Mouse (Mus musculus): ENCODE results near the gene Hoxd11.

Hoxd11 gene

GRCm38 (mm10) chr2:74680561-74681398 is 1.4 kb downstream of the Hoxd11 start:
- no peak for DNase-seq (ENCODE audit: inconsistent age in 2 of 2, low spot score in 1 of 2)

GRCm38 (mm10) chr2:74681594-74682531 is 2.5 kb downstream of the Hoxd11 start:
- DNase-seq (ENCODE audit: inconsistent age in 2 of 2, low spot score in 1 of 2): peak in 1 of 2 experiments; percentile 56

GRCm38 (mm10) chr2:74682796-74683195 is 3.4 kb downstream of the Hoxd11 start:
- no peak for DNase-seq (ENCODE audit: inconsistent age in 2 of 2, low spot score in 1 of 2)

GRCm38 (mm10) chr2:74683471-74683951 is 4.2 kb downstream of the Hoxd11 start:
- no peak for DNase-seq (ENCODE audit: inconsistent age in 2 of 2, low spot score in 1 of 2)

- DNase-seq (ENCODE audit: inconsistent age in 2 of 2, low spot score in 1 of 2): no peak
These were observed 4.7 kb downstream of the Hoxd11 start for GRCm38 (mm10) chr2:74684106-74684505.

- DNase-seq (ENCODE audit: inconsistent age in 2 of 2, low spot score in 1 of 2): no peak
These were observed 5.8 kb downstream of the Hoxd11 start for GRCm38 (mm10) chr2:74685059-74685603.

- DNase-seq (ENCODE audit: inconsistent age in 2 of 2, low spot score in 1 of 2): peak; percentile 64 to 85
These were observed 7.1 kb downstream of the Hoxd11 start for GRCm38 (mm10) chr2:74686301-74686987.

GRCm38 (mm10) chr2:74686988-74687697 is 7.8 kb downstream of the Hoxd11 start:
- no peak for DNase-seq (ENCODE audit: inconsistent age in 2 of 2, low spot score in 1 of 2)

- DNase-seq (ENCODE audit: inconsistent age in 2 of 2, low spot score in 1 of 2): no peak
These were observed 8.6 kb downstream of the Hoxd11 start for GRCm38 (mm10) chr2:74687698-74688555.

GRCm38 (mm10) chr2:74688795-74689573 is 9.6 kb downstream of the Hoxd11 start:
- DNase-seq (ENCODE audit: inconsistent age in 2 of 2, low spot score in 1 of 2): no peak

- DNase-seq (ENCODE audit: inconsistent age in 2 of 2, low spot score in 1 of 2): peak in 1 of 2 experiments; percentile 51
These were observed 10.4 kb downstream of the Hoxd11 start for GRCm38 (mm10) chr2:74689574-74690337.

GRCm38 (mm10) chr2:74690338-74690716 is 11.0 kb downstream of the Hoxd11 start:
- DNase-seq (ENCODE audit: inconsistent age in 2 of 2, low spot score in 1 of 2): no peak

GRCm38 (mm10) chr2:74691022-74691951 is 11.9 kb downstream of the Hoxd11 start, which contains the start of gene Hoxd10:
TSS of gene Hoxd10 (plus strand) at chr2:74691924.
- peak; percentile 70 to 86 for DNase-seq (ENCODE audit: inconsistent age in 2 of 2, low spot score in 1 of 2)

GRCm38 (mm10) chr2:74691995-74692807 is 12.8 kb downstream of the Hoxd11 start:
- peak in 1 of 2 experiments; percentile 49 for DNase-seq (ENCODE audit: inconsistent age in 2 of 2, low spot score in 1 of 2)

- DNase-seq (ENCODE audit: inconsistent age in 2 of 2, low spot score in 1 of 2): peak in 1 of 2 experiments; percentile 37
These were observed 13.6 kb downstream of the Hoxd11 start for GRCm38 (mm10) chr2:74692808-74693431.

Data from adrenal gland, adult (tissue).